Mouse (Mus musculus) spleen, adult 2 months (tissue): Measurements from ENCODE around the gene Plch2.

Source experiments
- CTCF ChIP-seq: fragments of 200-500 bp; IDR thresholded peaks from 2 replicates; pipeline ENCODE4 v1.5.1; 2011; ENCODE audit warnings: mild to moderate bottlenecking, inconsistent platforms; ENCODE audit not compliant: insufficient read depth, insufficient read length, insufficient replicate concordance; ENCODE audit errors: extremely low read depth
- POLR2A ChIP-seq: fragments of 200-500 bp; IDR thresholded peaks from 2 replicates; pipeline ENCODE4 v1.6.1; 2011; ENCODE audit warnings: low read depth, low read length, inconsistent platforms

- no peak for TF ChIP-seq POLR2A
- no peak for TF ChIP-seq CTCF
These were observed 99.1 kb downstream of the Plch2 start for GRCm38 (mm10) chr4:154957289-154957993.
